Mouse (Mus musculus): ENCODE measurements at regions not wholly inside any gene's neighbourhood (a gene's known extent, or its start where the extent isn't known, plus 50 kb on each side); places are given as distances from the start of the nearest gene placed in this dataset.

DNA sequence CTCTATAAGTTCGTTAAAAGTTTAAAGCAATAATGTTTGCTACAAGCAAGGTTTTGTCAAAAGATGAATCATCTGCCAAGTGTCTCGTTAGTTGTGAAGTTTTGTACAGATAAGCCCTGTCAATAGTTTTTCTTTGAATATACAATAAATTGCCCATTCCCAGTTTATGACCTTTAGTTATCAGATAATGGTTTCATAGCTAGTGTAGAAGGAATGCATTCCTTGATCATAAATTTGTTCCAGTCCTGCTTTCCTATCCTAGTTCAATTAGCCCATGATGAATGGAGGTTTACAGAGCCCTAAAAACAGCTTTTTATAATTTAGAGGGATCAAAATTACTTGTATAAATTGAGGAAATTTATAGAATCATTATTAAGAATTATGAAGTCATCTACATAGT, 62.5 kb upstream of the Lrch2 start:
- no peak for DNase-seq (ENCODE audit: low spot score in 2 of 2)

DNA sequence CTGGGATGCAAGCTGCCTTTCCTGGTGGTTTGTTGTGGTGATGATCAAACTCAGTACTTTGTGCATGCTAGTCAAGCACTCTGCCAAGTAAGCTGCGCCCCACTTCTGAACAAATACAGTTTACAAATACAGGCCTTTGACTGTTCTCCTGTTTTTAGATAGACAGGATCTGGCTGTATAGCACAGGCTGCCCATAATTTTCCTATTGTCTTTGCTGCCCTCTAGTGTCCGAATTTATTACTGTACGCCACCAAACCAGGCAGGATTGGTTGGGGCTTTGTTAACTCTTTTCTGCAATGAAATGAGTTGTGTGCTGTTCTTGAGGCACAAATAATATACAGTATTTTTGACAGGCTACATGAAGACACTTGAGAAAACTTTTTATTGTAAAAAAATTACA, 54.8 kb upstream of the Lrch2 start:
- peak in 1 of 2 experiments; percentile 2 for DNase-seq (ENCODE audit: low spot score in 2 of 2)
